Mouse (Mus musculus): ENCODE measurements around the gene Castor1. TPM values are rescaled to one million over a fixed set of nuclear protein-coding genes. Genes with fewer than 3 reads are reported as not detected.
A peak's percentile ranks its signal among the peaks of the same experiment; 100 is the strongest.
"Not testable (repeated sequence)": the region's sequence is repeated elsewhere in the genome, so short reads cannot be mapped to it uniquely, and the experiment has no call there.

Castor1 gene
- polyA plus RNA-seq (2012; rRNA removed) = 17.6 and 20.5 TPM in 2 replicates

DNA sequence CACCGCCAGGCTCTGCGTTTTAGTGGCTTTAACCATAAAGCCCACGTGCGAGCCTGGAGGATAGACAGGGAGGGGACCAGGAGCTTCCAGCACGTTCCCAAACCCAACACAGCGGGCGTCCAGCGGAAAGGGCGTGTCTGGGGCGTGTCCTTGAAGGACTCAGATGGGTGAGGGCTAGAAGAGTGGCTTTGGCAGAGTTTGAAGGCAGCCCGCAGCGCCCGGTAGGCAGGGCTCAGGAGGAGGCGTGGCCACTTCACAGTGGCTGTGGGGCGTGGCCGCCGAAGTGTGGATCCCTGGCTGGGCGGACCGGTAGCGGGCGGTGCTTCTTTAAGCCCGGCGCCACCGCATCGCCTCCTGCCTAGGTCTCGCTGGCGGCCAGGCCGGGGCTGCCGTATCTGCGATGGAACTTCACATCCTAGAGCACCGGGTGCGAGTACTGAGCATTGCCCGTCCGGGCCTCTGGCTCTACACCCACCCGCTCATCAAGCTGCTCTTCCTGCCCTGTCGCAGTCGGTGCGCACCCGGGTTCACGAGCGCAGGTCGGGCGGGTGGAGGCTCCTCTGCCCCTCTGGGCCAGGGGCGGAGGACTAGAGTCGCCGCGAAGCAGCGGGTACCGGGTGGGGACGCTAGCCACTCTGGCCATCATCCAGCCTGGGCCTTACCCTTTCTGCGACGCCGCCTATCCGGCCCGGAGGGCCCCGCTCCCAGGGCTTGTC is at the start of gene Castor1:
Castor1 (plus strand) TSS at position 312 of the 716 bp plus-strand sequence.
- no peak for DNase-seq (ENCODE audit: low read depth)

- no peak for DNase-seq (ENCODE audit: low read depth)
Observed at GRCm38 (mm10) chr11:4174586-4174985, 43.4 kb upstream of the Castor1 start.

GRCm38 (mm10) chr11:4177716-4178115 is 40.3 kb upstream of the Castor1 start:
- DNase-seq (ENCODE audit: low read depth) = no peak

DNA sequence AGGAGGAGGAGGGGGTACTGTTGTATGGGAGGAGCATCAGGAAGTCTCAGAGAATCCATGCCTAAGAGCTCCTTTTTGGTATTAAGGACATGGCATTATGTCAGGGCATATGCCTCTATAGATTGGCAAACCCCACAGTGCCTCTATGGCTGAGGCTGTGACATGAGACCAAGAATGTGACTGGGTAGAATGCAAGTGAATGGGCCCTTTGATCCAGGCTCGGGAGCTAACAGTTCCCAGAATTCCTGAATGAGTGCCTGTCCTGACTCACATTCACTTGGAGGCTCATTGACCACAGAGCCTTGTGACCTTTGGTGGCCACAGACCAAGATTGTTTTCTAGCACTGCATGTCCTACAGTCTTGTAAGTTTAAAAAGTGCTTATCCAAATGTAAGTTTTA is 36.0 kb upstream of the Castor1 start:
- no peak for DNase-seq (ENCODE audit: low read depth)

DNA sequence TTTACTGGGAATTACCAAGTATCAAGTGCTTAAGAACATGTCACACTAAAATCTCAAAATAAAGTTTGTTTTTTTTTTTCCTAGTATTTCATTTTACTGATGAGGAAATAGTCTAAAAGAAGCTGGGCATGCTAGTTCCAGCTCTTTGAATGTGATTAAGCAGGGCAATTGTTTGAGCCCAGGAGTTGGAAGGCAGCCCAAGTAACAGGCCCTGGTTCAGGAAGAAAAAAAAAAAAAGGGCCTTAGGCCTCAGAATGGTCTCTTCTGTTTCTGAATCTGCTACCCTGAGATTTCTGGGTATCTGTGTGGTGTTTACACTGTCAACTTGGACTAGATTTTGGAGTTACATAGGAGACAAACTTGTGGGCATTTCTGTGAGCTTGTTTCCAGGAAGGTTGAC is 34.5 kb upstream of the Castor1 start:
- no peak for DNase-seq (ENCODE audit: low read depth)

DNA sequence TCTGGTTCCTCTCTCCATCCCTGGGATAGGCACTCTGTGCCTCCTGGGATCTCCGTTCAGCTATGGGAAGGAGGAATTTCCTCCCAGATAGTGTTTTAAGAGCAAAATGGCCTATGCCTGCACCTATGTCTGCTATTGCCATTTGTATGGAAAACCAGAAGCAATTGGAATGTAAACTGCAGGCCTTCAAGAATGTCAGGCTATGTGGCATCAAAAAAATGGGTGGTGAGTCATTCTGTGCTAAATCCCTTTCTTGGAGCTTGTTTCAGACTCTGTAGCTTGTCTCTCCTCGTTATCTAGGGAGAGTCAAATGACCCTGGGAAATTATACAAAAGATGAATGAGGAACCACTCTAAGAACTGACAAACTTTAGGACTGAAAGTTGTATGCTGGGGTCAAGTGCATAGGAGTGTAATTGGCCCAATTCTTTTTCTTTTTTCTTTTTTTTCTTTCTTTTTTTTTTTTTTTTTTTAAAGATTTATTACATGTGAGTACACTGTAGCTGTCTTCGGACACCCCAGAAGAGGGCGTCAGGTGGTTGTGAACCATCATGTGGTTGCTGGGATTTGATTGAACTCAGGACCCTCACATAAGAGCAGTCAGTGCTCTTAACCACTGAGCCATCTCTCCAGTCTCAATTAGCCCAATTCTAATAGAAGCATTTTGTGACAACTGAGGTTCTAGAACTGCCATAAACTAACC is 33.6 kb upstream of the Castor1 start:
- DNase-seq (ENCODE audit: low read depth) = no peak

- DNase-seq (ENCODE audit: low read depth) = not testable (repeated sequence)
Observed at GRCm38 (mm10) chr11:4185480-4185879, 32.5 kb upstream of the Castor1 start.

DNA sequence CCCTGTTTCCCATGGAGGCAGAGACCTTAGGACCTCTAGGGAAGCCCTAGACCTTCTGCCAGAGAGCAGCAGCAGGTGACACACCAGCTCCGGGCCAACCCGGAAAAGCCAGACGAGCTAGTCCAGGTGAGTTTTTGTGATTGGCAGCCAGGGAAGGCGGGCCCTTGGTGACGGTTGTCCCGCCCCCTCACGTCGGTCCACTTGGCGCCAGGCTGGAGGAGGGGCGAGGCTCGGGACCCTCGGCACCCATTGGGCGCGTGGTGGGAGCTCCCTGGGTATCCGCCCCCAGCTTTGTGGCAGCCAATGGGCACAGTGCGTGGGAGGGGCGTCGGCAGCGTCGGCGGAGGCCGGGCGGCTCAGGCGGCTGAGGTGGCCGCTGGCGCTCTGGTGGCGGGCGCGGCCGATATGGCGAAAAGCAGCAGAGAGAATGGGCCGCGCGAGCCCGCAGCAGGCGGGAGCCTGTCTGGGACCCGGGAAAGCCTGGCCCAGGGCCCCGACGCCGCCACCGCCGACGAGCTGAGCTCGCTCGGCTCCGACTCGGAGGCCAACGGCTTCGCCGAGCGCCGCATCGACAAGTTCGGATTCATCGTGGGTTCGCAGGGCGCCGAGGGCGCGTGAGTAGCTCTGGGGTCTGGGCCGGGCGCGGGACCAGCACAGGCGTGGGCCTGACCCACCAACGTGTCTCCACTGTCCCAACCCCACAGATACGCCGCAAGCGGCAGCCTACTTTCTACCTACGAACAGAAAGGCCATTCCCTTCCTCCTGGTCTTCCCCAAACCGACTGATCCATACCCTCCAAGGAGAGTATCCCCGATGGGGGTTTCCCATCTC is 31.3 kb upstream of the Castor1 start, which contains the start of gene Tbc1d10a:
Tbc1d10a (plus strand) TSS at position 304 of the 832 bp plus-strand sequence.
- peak; percentile 74 for DNase-seq (ENCODE audit: low read depth)

GRCm38 (mm10) chr11:4187318-4187700 is 30.7 kb upstream of the Castor1 start:
- no peak for DNase-seq (ENCODE audit: low read depth)

GRCm38 (mm10) chr11:4189182-4189581 is 28.8 kb upstream of the Castor1 start:
- no peak for DNase-seq (ENCODE audit: low read depth)

GRCm38 (mm10) chr11:4190677-4191076 is 27.3 kb upstream of the Castor1 start:
- no peak for DNase-seq (ENCODE audit: low read depth)

- no peak for DNase-seq (ENCODE audit: low read depth)
Observed at GRCm38 (mm10) chr11:4192757-4193156, 25.3 kb upstream of the Castor1 start.

DNA sequence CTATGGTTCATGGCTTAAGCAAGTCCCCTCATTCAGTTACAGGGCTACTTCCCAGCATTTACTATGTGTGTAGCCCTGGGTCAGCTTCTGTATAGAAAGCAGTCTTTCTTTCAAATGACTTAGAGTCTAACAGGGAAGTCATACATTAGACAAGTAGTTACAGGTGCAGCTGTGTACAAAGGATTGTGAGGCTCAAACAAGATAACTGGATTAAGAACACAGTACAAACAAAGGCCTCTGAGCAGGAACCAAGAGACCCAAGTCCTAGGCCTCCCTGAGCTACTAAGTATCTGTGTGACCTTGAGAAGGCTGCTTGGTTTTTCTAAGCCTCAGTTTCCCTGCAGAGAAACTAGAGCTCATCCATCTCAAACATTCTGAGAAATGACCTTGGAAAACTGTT is 24.6 kb upstream of the Castor1 start:
- DNase-seq (ENCODE audit: low read depth) = no peak

DNA sequence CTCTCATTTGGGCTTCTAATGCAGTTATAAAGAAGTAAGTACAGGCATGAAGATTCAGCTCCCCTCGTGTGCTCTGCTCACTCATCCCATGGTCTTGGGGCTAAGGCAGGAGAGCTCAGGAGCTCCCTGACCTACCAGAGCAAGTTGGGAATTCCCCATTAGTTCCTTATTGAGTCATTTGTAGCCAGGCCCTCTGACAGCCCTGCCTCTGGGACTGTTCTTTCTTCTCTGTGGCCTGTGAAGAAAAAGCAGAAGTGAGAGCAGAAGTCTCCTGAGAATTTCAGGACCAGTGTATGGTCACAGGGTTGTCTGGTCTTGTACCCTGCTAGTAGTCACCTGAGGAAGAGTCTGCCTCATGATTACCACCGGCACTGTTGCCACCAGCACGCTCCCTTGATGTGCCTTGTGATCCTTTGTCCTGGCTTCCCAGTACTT is 22.4 kb upstream of the Castor1 start:
- DNase-seq (ENCODE audit: low read depth) = no peak

DNA sequence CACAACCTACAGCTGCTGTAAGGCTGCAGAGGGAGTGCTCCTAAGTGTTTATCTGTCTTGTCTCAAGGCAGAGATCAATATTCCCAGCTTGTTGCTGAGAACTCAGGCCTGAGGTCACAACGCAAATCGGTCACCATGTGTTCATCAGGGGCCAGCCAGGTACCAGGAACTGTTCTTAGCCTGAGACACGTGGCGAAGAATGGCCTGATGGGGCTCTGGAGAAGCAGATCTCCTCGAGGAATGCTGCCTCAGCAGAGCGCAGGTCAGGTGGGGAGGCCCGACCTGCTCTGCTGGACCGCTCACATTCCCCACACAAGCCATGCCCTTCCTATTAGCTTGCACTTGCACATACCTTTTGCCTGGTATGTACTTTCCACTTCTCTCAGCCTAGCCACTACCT is 21.4 kb upstream of the Castor1 start:
- no peak for DNase-seq (ENCODE audit: low read depth)

DNA sequence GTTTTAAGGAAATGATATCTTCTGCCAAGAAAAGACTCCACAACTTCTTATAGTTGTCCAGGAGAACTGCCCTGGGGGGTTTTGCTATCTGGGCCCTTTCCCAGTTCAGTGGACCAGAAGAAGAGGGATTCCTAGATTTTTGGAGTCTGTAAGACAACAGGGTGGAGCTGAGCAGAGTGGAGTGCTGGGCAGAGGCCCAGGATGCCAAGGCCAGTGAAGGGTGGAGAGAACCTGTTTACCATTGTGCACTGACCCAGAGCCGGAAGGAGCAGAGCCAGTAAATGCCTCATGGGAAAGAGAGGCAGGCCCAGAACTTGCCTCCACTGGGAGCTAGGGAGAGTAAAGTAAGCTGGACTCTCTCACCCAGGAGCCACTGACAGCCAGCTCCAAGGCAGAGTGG is 20.3 kb upstream of the Castor1 start:
- no peak for DNase-seq (ENCODE audit: low read depth)

DNA sequence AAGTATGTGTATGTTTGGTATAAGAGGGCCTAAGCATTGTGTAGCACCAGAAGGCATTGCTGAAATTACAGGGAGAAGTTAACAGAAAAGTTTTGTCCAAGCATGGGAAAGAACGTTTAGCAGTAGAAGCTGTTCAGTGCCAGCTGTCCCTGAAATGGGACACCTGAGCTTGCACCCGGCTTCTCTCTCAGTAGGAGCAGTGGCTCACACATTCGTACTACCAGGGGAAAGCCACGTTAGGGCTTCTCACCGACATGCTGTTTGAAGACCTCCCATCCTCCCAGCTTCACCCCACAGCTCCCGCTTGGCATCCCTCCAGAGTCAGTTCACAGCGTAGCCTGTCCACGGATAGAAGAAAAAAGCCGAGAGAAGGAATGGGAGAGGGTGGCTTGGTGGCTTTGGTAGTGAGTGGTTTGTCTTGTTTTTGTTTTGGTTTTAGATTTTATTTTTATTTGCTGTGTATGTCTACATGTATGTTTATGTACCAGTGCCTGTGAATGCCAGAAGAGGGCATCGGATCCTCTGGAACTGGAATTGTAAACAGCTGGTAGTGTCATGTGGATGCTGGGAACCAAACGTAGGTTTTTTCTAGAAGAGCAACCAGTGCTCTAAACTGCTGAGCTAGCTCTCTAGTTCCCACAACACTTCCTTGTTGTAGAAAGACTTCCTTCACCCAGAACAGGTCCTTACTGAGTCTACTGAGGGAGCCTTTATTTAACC is 15.9 kb upstream of the Castor1 start:
- no peak for DNase-seq (ENCODE audit: low read depth)

DNA sequence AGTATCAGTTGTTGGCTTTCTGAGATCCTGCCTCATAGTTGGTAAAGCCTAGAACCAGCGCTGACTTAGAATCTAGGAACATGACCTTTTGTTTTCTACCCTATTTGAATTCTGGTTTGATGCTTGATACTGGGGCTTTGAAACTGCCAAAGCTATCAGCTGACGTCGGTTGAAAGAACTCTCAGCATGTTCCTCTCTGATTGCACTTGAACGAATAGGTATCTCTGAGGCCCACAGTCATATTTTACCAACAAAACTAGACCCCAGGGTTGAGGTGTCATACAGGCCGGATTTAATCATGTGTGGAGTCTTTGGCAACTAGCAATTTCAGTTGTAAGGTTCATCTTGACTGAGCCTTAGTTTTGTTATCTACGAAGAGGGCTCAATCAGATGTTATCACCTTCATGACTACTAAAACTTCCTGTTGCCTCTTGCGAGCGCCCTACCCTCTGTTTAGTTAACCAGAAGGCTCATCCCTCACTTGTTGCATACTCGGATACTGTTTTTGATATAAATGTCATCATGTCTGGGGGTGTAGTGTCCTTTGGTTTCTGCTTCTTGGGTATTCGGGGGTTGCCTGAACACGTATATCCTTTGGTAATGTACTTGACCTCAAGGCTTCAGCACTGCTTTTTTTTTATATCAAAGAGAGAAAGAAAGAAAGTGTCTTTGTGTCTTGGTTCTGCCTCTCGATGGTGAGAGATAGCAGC is 14.9 kb upstream of the Castor1 start:
- no peak for DNase-seq (ENCODE audit: low read depth)

DNA sequence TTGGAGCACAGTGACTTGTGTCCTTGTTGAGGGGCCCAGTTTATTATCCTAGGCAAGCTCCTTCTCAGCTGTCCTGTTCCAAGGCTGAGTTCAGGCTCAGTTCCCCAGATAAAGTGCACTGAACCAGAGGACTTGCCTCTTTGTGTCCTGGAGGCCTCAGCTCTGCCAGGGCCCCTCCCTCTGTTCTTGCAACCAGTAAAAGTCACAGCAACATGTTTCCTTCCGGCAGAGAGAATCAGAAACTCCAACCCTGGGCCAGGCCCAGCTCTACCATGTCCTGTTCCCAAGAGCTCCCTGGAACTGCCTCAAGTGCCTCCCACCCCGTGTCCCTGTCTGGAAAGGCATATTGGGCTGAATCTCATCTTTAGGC is 14.3 kb upstream of the Castor1 start:
- no peak for DNase-seq (ENCODE audit: low read depth)

- no peak for DNase-seq (ENCODE audit: low read depth)
Observed at GRCm38 (mm10) chr11:4205097-4205655, 12.8 kb upstream of the Castor1 start.

- DNase-seq (ENCODE audit: low read depth) = no peak
Observed at GRCm38 (mm10) chr11:4205951-4206350, 12.1 kb upstream of the Castor1 start.
